Mouse (Mus musculus) ES-E14 (cell line): ENCODE measurements around the gene Tmem88b.

Experiments used
- MAFK ChIP-seq: IDR thresholded peaks from 2 replicates; pipeline ENCODE4 v1.6.1; 2014; ENCODE audit warnings: mild to moderate bottlenecking, low read depth, low read length, inconsistent platforms; ENCODE audit not compliant: insufficient read depth
- ZC3H11A ChIP-seq: IDR thresholded peaks from 2 replicates; pipeline ENCODE4 v1.6.1; 2012; ENCODE audit warnings: low read depth, mild to moderate bottlenecking, inconsistent platforms, low read length, borderline replicate concordance
- ZNF384 ChIP-seq: IDR thresholded peaks from 2 replicates; pipeline ENCODE4 v1.6.1; 2012; ENCODE audit warnings: low read depth, low read length, inconsistent platforms

DNA sequence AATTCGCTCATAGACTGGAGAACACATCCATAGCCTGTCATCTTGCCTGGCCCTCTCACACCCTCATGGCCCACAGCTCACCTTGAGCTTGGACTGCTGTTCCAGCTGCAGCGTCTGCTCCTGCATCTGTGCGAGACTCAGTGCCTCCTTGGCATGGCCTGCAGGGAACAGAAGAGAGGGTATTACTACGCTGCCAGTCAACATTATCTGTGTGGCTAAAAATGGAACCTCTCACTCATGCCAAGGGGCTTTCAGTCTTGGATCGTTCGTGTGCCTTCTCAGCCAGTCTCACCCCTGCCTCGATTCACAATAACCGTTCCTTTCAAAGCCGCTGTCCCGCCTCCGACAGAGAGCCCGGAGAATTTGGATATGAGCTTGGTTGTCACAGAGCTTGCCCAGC, 28.7 kb downstream of the Tmem88b start:
- TF ChIP-seq MAFK (no peak), ZC3H11A (no peak), ZNF384 (no peak)
